Mouse (Mus musculus): ENCODE measurements at regions not wholly inside any gene's neighbourhood (a gene's known extent, or its start where the extent isn't known, plus 50 kb on each side); places are given as distances from the start of the nearest gene placed in this dataset.

DNA sequence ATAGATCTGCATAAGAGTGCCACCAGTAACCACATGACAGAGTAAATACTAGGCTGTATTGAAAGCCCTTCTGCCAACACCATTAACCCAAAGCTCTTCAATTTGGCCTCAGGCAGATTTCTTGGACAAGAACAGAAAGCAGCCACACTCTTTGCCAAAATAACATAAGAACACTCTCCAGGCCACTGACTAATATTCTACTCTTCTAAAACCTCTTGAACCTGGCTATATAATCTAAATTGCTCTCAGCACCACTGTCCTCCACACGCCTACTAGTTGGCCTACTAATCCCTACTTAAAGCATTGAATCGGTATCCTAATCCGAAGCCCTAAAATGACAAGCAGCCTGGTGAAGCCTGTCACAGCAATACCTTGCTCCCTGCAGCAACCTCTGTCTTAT, 467.5 kb downstream of the 1700129C05Rik start:
- no peak for ATAC-seq

GRCm38 (mm10) chr14:58663946-58664345, 478.7 kb downstream of the 1700129C05Rik start:
- ATAC-seq = no peak

DNA sequence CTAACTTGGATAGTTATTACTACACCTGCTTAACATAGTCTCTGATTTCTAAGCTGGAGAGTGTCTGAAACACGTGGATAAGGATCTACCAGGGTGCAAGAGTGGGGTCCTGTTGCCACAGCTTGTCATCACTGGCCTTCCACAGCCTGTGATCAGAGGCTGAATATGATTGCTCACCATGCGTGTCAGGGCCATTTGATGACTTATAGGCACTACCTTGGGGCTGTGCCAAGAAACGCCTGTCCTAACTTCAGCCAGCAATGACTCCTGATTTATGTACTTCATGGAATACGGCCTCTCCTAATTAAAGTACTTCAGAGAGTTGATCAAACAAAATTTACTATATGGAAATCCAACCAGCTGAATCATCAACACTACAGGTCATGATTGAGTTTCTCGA, 480.1 kb downstream of the 1700129C05Rik start:
- no peak for ATAC-seq

- ATAC-seq = no peak
These were observed 481.3 kb downstream of the 1700129C05Rik start for GRCm38 (mm10) chr14:58661416-58661815.

DNA sequence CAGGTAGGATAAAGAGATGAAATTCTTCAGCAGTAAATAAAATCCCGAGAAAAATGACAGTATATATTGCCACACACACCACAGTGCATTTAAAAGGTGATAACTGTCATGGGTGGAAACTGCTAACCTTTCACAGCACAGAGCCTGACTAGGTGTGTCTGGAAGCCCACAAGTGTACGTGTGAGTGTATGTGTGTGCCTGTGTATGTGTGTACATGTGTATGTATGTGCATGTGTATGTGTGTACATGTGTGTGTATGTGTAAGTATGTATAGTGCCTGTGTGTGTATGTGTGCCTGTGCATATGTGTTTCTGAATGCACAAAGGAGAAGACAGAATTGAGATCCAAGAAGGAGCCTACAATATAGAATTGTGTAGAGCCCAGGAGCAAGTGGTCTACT, 485.4 kb downstream of the 1700129C05Rik start:
- ATAC-seq = no peak

- ATAC-seq = no peak
These were observed 485.8 kb downstream of the 1700129C05Rik start for GRCm38 (mm10) chr14:58656935-58657238.

GRCm38 (mm10) chr14:58656212-58656934, 486.3 kb downstream of the 1700129C05Rik start:
- no peak for ATAC-seq

DNA sequence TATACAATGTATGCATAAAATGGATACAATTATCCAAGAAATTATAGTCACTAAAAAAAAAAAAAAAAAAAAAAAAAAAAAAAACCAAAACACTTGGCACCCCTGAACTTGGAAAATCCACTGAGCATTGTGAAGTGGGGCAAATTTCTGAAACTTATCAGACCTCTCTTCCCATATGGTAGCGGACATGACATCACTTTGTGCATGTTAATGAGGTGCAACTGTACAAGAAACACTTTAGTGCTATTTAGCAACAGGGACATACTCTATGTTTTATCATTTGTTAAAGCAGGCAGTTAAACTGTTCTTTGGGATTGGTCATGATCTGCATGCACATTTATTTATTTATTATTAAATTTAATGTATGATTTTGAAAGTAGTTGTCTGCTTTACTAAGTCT, 489.7 kb downstream of the 1700129C05Rik start:
- ATAC-seq = no peak

GRCm38 (mm10) chr14:58652004-58652403, 490.7 kb downstream of the 1700129C05Rik start:
- ATAC-seq = no peak

DNA sequence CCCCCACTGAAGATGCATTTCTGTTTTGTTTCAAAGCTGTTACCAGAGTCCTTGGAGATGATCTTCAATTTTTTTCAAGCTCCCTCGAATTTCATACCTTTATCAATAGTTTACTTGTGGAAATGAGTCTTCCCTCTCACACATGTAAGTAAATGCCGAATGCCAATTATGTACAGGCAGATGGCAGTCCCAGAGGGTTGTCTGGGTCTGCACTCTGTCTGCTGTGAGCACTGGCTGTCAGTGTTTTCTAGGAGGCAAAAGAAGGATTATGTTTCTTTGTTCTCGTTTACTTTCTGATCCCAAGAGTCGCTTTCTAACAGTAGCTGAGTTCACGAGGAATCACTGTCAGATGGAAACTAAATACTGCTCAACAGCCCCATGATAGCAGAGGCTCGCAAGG, 491.5 kb downstream of the 1700129C05Rik start:
- no peak for ATAC-seq

- no peak for ATAC-seq
These were observed 504.4 kb downstream of the 1700129C05Rik start for GRCm38 (mm10) chr14:58638337-58638696.

DNA sequence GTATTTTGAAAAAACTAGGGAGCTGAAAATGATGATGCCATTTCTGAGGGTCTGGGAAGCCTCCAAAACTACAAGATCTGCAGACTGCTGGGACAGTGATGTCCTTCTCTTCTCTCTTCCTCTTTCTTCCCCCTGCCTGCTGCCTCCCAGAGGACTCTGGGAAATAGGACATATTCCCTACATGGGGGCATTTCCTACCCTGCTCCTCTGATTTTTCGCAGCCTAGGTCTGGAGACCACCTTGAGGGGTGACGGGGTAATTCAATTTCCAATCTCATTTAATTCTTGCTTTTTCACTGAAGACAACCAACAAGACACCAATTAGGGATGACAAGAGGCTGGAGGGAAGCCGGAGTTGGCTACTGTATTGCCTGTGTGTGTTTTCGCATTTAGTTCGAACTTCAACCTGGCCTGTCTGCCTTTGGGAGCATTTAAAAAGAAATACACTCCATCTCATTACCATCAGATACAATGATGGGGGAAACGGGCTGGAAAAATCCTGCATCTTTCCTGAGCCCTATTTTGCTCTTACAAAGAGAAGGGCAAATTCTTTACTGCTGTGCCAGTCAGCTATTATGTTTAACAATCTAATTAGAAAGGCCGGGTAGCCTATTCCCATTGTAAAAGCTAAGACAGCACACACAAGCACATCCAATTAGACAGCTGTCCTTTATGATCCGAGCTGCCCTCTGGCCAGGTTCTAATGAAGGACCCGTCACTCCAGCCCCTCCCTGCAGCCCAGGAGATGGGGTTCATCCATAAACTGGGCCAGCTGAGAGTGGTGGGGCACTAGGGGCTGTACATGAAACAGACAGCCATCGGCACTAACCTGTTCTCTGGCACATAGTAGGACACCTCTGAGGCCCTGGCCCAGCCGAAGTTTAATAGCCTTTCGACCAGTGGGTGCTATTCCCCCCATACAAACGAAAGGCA, 505.0 kb downstream of the 1700129C05Rik start:
- ATAC-seq = no peak

- ATAC-seq = no peak
These were observed 511.5 kb downstream of the 1700129C05Rik start for GRCm38 (mm10) chr14:58631221-58631620.

GRCm38 (mm10) chr14:58628266-58628665, 514.4 kb downstream of the 1700129C05Rik start:
- no peak for ATAC-seq

DNA sequence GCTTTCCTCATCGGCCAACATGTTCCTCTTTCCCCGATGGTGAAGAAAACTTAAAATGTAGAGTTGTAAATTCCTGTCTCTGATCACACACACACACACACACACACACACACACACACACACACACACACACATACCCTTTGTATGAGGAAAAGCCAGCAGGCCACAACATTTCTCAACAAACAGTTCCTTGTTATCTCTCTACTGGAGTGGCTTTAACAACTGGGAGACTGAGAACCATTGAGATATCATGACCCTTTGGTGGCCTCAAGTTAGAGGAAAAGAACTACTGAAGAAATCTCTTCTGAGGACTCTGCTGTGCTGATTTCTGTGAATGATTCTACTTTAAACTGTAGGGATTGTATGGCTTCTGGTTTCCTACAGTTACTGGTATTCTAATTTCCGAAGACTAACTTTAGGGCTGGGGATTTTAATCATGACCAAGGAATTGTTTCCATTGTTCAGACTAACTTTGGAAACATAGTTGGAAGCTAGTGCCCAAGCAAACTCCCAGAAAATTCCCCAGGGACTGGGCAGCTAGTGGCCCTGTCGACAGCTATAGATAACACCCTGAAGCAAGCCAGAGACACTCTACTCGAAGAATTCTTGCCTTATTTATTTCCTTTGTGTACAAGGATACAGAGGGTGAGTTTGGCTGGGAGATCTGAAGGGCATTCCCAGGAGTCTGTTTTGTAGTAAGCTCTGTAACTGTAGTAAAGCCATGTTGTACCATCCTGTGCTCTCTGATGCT, 516.0 kb downstream of the 1700129C05Rik start:
- no peak for ATAC-seq

DNA sequence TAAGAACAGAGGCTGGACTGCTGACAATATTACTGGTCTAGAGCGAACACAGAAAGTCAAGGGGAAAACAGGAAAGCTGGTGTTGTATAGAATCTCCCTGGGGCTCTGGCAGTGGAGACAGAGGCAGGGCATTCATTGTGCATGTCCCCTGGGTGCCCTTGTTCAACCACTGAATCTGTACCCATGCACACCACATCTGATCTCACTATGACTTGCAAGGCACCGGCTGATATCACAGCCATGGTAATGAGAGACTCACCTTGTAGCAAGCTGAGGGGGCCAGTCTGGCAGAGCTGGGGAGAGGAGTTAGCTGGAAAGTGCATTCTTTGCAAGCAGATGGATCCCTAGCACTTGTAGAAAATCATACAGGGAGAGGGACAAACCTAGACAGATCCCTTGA, 522.5 kb downstream of the 1700129C05Rik start:
- ATAC-seq = no peak

DNA sequence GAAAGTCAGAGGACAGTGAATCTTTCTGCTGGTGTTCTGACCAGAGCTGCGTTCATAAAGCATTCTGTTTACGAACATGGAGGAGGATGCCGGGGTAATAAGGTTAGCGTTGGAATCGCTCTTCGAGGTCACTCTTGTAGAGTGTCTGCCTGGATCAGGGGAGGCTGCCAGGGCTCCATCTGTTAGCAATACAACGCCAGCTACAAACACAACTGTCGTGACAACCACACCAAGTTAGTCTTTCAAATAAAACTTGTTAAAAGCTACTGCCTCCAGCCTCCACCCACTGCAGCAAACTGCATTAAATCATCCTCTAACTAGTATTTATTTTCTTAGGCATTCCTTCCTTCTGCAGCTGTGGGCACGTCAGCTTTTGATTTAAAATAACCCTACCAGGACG, 525.0 kb downstream of the 1700129C05Rik start:
- ATAC-seq = no peak

GRCm38 (mm10) chr14:58608216-58608615, 534.5 kb downstream of the 1700129C05Rik start:
- ATAC-seq = no peak

DNA sequence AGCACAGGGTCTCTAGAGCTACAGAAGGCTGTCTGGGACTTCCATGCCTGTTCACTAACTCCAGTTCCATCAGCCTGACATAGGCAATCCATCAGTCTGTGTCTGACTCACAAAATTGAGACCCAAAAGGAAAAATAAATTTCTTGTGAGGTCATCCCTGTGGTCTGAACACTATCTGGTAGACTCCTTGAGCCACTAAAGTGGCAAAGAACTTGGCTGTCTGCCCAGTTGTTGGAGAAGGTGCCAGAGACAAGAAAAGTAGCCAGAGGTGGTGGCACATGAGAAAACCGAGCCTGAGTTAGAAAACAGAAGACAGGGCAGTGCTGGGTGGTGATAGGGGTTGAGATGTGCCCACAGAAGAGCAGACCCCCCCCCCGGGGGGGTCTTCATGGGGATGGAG, 535.0 kb downstream of the 1700129C05Rik start:
- no peak for ATAC-seq

DNA sequence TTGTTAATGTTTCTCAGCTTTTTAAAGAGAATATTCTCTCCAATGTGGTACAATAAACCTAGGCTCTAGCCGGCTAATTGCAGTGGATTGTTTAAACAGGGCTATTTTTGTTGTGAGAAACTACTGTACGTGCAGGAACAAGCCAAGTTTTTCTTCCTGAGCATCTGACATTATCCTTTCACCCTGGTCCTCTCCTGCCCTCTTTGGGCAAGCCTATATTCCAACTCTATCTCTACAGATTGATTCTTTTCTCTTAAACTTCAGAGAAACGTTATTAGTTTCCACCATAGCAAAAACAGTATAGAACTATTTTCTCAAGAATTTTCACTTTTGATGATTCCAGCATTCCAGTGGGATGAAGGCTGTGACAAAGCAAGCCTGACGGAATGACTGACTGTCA, 535.2 kb downstream of the Fgf9 start:
- ATAC-seq = no peak

- no peak for ATAC-seq
These were observed 528.5 kb downstream of the Fgf9 start for GRCm38 (mm10) chr14:58598867-58599266.

DNA sequence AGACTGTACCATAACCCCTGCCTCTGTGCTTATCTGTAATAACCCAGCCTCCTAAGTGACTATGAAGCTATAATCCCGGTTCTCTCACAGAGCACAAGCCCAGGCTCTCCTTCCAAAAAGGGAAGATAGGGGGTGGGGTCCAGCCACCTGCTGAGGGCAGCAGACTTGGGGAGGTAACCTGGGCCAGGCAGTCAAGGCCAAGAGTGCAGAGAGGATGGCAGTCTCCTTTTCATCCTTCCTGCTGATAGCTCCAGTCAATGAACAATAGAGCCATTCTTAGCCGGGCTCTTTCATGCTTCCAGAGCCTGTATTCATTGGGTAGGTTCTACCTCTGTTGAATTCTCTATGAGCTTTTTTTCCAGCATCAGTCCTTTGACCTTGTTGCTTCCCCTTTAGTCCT, 527.5 kb downstream of the Fgf9 start:
- no peak for ATAC-seq

GRCm38 (mm10) chr14:58596936-58597335, 526.6 kb downstream of the Fgf9 start:
- no peak for ATAC-seq
